8 mouse cellular contexts compared by ENCODE assay signal in the genomic region with DNA sequence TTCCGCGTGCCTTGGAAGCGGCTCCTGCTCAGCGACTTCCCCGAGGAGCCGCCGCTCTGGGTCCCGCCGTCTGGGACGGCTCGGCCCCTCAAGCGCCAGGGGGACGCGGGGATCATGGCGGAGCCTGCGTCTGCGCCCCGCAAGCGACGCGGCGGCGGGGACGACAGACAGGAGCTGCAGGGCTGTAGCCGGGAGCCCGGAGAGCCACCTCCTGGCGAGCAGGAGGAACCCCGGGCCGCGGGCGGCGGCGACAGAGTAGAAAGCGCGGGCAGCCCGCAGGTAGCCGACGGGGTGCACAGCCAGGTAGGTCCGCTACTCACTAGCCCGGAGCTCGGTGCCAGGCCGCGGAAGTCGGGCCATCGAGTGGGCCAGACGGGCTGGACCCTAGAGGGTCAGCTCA. TPM values are rescaled to one million over a fixed set of nuclear protein-coding genes. Genes with fewer than 3 reads are reported as not detected.
DNase-seq lines count a peak whose midpoint lies in the region; ATAC-seq and TF ChIP-seq lines count a peak whose summit lies in the region.
"Not testable (repeated sequence)": the region's sequence is repeated elsewhere in the genome, so short reads cannot be mapped to it uniquely, and the experiment has no call there.

No protein-coding gene starts in this region.

- H3K4me2 ChIP-seq in heart, embryonic 13.5 days = peak overlapping the region; percentile 91
- H3K4me2 ChIP-seq in liver, embryonic 14.5 days (ENCODE audit: low read depth) = peak overlapping the region; percentile 87

- peak; percentile 29 for DNase-seq in 416B (ENCODE audit: low read depth)
- DNase-seq in adrenal gland, postnatal 4 days (ENCODE audit: low spot score in 2 of 2) = peak; percentile 27
- peak; percentile 74 for DNase-seq in kidney, postnatal 10 days
- not testable (repeated sequence) for DNase-seq in liver, embryonic 14.5 days (ENCODE audit: low read depth in 3 of 3, low spot score in 3 of 3)
- DNase-seq in naive thymus-derived CD4-positive, alpha-beta T cell, adult 2 months (ENCODE audit: low read depth) = peak; percentile 68
- DNase-seq in spleen, postnatal 4 days (ENCODE audit: low spot score in 2 of 2) = peak; percentile 60 to 87

- not testable (repeated sequence) for H3K9me3 ChIP-seq in erythroblast, embryonic 14.5 days (ENCODE audit: control insufficient read depth, low read length); heart, embryonic 13.5 days; liver, embryonic 14.5 days (ENCODE audit: control insufficient read depth, low read length)

- H3K4me1 ChIP-seq in erythroblast, embryonic 14.5 days (ENCODE audit: control insufficient read depth) = peaks cover 38% of the 10 kb centered on the region
- H3K4me1 ChIP-seq in heart, embryonic 13.5 days = peaks cover 43% of the 10 kb centered on the region
- H3K4me1 ChIP-seq in liver, embryonic 14.5 days (replicated peaks; ENCODE audit: control insufficient read depth in 2 of 2, insufficient read depth in 2 of 2, low read length in 1 of 2) = peaks cover 17 to 24% of the 10 kb centered on the region in 2 experiments

- peak overlapping the region; percentile 79 for H3K4me3 ChIP-seq in erythroblast, embryonic 14.5 days (replicated peaks)
- peak overlapping the region; percentile 95 for H3K4me3 ChIP-seq in heart, embryonic 13.5 days
- H3K4me3 ChIP-seq in liver, embryonic 14.5 days (ENCODE audit: insufficient read depth in 1 of 2, low read depth in 2 of 2, low read length in 2 of 2) = peak overlapping the region; percentile 89 to 95

- peak overlapping the region; percentile 97 for H3K27ac ChIP-seq in heart, embryonic 13.5 days (replicated peaks)
- H3K27ac ChIP-seq in liver, embryonic 14.5 days = peak overlapping the region; percentile 58

- 0% methylated on average over 39 of the region's 46 CpGs for WGBS in heart, embryonic 13.5 days
- WGBS in liver, embryonic 14.5 days (ENCODE audit: insufficient replicate concordance) = under 1% methylated on average over 39 of the region's 46 CpGs

- not testable (repeated sequence) for TF ChIP-seq CTCF in liver, embryonic 14.5 days (IDR thresholded peaks at IDR 0.05; ENCODE audit: low read depth)

- peak overlapping the region; percentile 95 for H3K9ac ChIP-seq in heart, embryonic 13.5 days
- peak overlapping the region; percentile 99 for H3K9ac ChIP-seq in liver, embryonic 14.5 days (replicated peaks)

- H3K27me3 ChIP-seq in erythroblast, embryonic 14.5 days (ENCODE audit: control insufficient read depth); heart, embryonic 13.5 days (replicated peaks); liver, embryonic 14.5 days (ENCODE audit: control insufficient read depth, insufficient read depth, low read length): not testable (repeated sequence)

- ATAC-seq in heart, embryonic 13.5 days (ENCODE audit: extremely low read depth, insufficient number of reproducible peaks, low FRiP score, low TSS enrichment) = peak; percentile 40
- peak; percentile 48 for ATAC-seq in liver, embryonic 14.5 days (ENCODE audit: insufficient read depth)

- H3K36me3 ChIP-seq in erythroblast, embryonic 14.5 days (ENCODE audit: control insufficient read depth) = peaks cover 41% of the 10 kb centered on the region
- peaks cover 10% of the 10 kb centered on the region; the same call in 1 of the 2 replicates for H3K36me3 ChIP-seq in heart, embryonic 13.5 days
- H3K36me3 ChIP-seq in liver, embryonic 14.5 days (replicated peaks; ENCODE audit: control insufficient read depth, insufficient read depth, low read depth) = peaks cover 17% of the 10 kb centered on the region

- not testable (repeated sequence) for TF ChIP-seq EP300 in liver, embryonic 14.5 days (IDR thresholded peaks at IDR 0.05; ENCODE audit: low read depth)

RNA-seq across cellular contexts. Expression of a gene that starts 0.4 kb away (rescaled TPM):
- total RNA-seq in adrenal gland, postnatal 4 days (2021) = 10 to 100 TPM; 13.1 to 14.2 TPM
- polyA plus RNA-seq in erythroblast, embryonic 14.5 days (2012) = 4.1 and 5.3 TPM in 2 replicates
- 21.9 and 26.0 TPM in 2 replicates for polyA plus RNA-seq in heart, embryonic 13.5 days (2015; fragmentation: Nextera tagmentation; extraction: Ambion mirVana)
- polyA plus RNA-seq in liver, embryonic 14.5 days (2012; rRNA removed) = 25.1 and 28.3 TPM in 2 replicates
- polyA plus RNA-seq in liver, embryonic 14.5 days (2014; fragmentation: Nextera tagmentation; extraction: Ambion mirVana) = 36.6 and 41.8 TPM in 2 replicates

RNA-seq across cellular contexts. Expression of a gene that starts 36.4 kb away (rescaled TPM):
- 1 to 10 TPM in 1 of 2 experiments, under 1 TPM in 1; 0.14 to 1.0 TPM for total RNA-seq in adrenal gland, postnatal 4 days (2021)
- not detected in 2 replicates for polyA plus RNA-seq in erythroblast, embryonic 14.5 days (2012)
- polyA plus RNA-seq in heart, embryonic 13.5 days (2015; fragmentation: Nextera tagmentation; extraction: Ambion mirVana) = 0.06 and 0.16 TPM in 2 replicates
- 0.01 TPM in 1 of 2 replicates, not detected in the other for polyA plus RNA-seq in liver, embryonic 14.5 days (2012; rRNA removed)
- polyA plus RNA-seq in liver, embryonic 14.5 days (2014; fragmentation: Nextera tagmentation; extraction: Ambion mirVana) = not detected in 2 replicates

RNA-seq across cellular contexts. Expression of a gene that starts 42.8 kb away (rescaled TPM):
- total RNA-seq in adrenal gland, postnatal 4 days (2021) = 10 to 100 TPM; 17.3 to 19.1 TPM
- 1.5 and 1.6 TPM in 2 replicates for polyA plus RNA-seq in erythroblast, embryonic 14.5 days (2012)
- 21.0 and 22.2 TPM in 2 replicates for polyA plus RNA-seq in heart, embryonic 13.5 days (2015; fragmentation: Nextera tagmentation; extraction: Ambion mirVana)
- 5.2 and 7.7 TPM in 2 replicates for polyA plus RNA-seq in liver, embryonic 14.5 days (2012; rRNA removed)
- 23.0 and 27.9 TPM in 2 replicates for polyA plus RNA-seq in liver, embryonic 14.5 days (2014; fragmentation: Nextera tagmentation; extraction: Ambion mirVana)
